Mouse (Mus musculus) bone marrow, adult 2 months (tissue): ENCODE results near the gene Srgap2. TPM values are rescaled to one million over a fixed set of nuclear protein-coding genes. Genes with fewer than 3 reads are reported as not detected.

Source experiments
- H3K27ac ChIP-seq: fragments of 200-500 bp; 2 replicates; pipeline ENCODE4 v1.5.1; 2012; ENCODE audit warnings: low read depth, mild to moderate bottlenecking, control low read depth, inconsistent platforms, low read length; ENCODE audit not compliant: control insufficient read depth, poor library complexity, insufficient read depth
- H3K4me1 ChIP-seq: fragments of 200-500 bp; 2 replicates; pipeline ENCODE4 v1.6.1; 2011; ENCODE audit warnings: low read length; ENCODE audit not compliant: control insufficient read depth, insufficient read depth
- H3K4me3 ChIP-seq: fragments of 200-500 bp; replicated peaks from 2 replicates; pipeline ENCODE3; 2011; ENCODE audit warnings: mild to moderate bottlenecking, low read depth, low read length, control low read depth; ENCODE audit not compliant: control insufficient read depth
- CTCF ChIP-seq: fragments of 200-500 bp; IDR thresholded peaks from 2 replicates; pipeline ENCODE4 v1.5.1; 2011; ENCODE audit warnings: low read length, control low read depth; ENCODE audit not compliant: control insufficient read depth, insufficient read depth
- POLR2A ChIP-seq: fragments of 200-500 bp; IDR thresholded peaks from 2 replicates; pipeline ENCODE4 v1.6.1; 2011; ENCODE audit warnings: low read depth, mild to moderate bottlenecking, control low read depth, low read length, borderline replicate concordance; ENCODE audit not compliant: control insufficient read depth
- WGBS: fragments of 180-500 bp; shearing (Covaris S2); methylation state at CpG from one replicate; pipeline ENCODE4 v1.1.7; 2018; 5-methylcytosine and 5-hydroxymethylcytosine counted together
- polyA plus RNA-seq: library from polyadenylated mRNA; stranded (reverse); fragments of >200 nt; gene quantifications from 2 replicates; pipeline ENCODE4 v1.2.4, GENCODE M21; 2011; ENCODE audit warnings: low replicate concordance; ENCODE audit not compliant: missing spikeins, insufficient read depth, insufficient read length

Gene Srgap2
- polyA plus RNA-seq, 1 experiment = 27.2 TPM

DNA sequence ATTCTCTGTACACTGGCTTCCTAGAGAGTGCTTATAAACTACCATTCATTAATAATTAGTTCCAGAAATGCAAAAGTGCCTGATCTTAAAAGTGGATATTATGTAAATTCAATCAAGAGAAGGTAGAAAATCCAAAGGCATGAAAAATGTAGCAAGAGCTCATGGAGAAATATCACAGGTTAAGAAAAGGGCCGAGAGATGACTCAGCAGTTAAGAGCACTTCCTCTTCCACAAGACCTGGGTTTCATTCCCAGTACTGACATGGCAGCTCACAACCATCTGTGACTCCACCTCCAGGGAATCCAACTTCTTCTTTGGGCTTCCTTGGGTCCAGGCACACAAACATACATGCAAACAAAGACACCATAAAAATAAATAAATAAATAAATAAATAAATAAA, 56.6 kb downstream of the Srgap2 start:
- Histone ChIP-seq H3K27ac (no peak overlapping the region), H3K4me3 (no peak overlapping the region), H3K4me1 (no peaks in the 10 kb centered on the region; the same call in 1 of the 2 replicates)
- TF ChIP-seq CTCF (no peak), POLR2A (no peak)
- WGBS = 17% methylated on average over 1 of the region's 1 CpGs

DNA sequence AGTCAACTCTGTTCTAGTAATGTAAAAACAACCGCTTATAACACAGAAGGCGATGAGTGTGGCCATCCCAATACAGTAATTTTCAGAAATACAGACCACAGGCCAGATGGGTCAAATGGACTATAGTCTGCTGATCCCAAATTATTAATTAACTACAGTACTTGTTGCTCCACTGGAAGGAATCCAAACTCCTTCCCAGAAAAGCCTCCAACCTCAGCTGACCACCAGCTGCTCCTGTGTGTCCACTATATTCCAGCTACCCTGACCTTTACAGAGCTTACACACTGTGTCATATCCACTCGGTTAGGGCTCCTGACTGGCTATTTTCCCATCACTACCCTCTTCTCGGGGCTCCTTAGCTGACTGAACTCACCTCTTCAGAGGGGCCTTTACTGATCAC, 61.3 kb downstream of the Srgap2 start:
- WGBS = 88% methylated on average over 4 of the region's 4 CpGs
- Histone ChIP-seq H3K4me1 (no peaks in the 10 kb centered on the region; the same call in 1 of the 2 replicates), H3K27ac (no peak overlapping the region), H3K4me3 (no peak overlapping the region)
- no peak for TF ChIP-seq CTCF
- no peak for TF ChIP-seq POLR2A

DNA sequence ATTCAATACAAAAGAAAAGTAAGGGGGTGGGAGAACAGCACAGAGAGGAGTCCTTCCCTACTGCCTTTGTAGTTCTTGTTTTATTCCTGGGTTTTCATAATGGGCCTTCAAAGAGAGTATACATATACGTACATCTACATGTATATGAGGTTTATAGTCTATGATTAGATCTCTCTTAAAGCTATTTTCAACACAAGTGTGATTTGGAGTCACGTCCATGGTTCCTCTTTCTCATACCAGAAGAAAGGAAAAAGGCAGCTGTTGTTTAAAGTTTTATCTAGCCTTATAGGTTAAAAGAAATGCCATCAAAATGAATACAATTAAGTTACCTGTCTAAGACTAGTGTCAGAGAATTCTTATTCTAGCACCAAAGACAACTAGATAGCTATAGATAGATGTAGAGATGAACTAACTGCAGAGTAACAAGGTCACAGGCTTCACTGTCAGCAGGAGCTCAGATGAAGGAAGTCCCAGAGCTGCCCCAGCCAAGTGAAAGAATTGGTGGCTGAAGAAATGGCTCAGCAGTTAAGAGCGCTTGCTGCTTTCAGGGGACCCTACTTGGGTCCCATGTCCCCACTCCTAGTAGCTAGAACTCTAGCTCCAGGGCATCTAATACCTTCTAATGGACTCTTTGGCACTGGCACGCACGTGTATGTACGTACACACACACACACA, 63.1 kb downstream of the Srgap2 start:
- no peak overlapping the region for H3K27ac ChIP-seq
- TF ChIP-seq POLR2A (no peak), CTCF (no peak)
- 58% methylated on average over 6 of the region's 6 CpGs for WGBS
- H3K4me1 ChIP-seq = no peaks in the 10 kb centered on the region; the same call in 1 of the 2 replicates
- H3K4me3 ChIP-seq = no peak overlapping the region

DNA sequence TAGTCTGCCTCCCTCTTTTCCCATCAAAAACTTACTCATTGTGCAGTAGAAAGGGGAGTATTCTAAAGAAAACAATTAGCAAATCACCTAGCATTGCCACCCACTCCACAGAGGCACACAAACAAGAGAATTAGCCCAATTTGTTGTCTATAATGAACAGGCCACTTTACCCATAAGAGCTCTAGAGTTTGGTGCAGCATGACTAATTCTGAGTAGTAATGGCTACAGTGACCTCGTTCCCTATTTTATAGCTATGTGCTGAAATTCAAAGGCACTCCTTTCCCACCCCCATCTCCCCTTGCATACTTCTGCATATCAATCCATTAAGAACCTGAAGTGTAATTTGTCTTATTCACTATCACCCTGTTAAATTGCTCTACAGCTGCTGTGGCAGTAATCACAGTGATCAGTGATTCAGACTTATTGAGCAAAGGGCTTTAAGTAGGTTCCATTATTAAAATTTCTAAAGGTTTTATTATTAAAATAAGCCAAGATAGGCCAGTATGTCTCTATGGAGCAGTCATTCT, 64.5 kb downstream of the Srgap2 start:
- no peak for TF ChIP-seq CTCF
- TF ChIP-seq POLR2A = no peak
- H3K27ac ChIP-seq = no peak overlapping the region
- H3K4me3 ChIP-seq = no peak overlapping the region
- no peaks in the 10 kb centered on the region; the same call in 1 of the 2 replicates for H3K4me1 ChIP-seq
- 62% methylated on average over 1 of the region's 1 CpGs for WGBS

DNA sequence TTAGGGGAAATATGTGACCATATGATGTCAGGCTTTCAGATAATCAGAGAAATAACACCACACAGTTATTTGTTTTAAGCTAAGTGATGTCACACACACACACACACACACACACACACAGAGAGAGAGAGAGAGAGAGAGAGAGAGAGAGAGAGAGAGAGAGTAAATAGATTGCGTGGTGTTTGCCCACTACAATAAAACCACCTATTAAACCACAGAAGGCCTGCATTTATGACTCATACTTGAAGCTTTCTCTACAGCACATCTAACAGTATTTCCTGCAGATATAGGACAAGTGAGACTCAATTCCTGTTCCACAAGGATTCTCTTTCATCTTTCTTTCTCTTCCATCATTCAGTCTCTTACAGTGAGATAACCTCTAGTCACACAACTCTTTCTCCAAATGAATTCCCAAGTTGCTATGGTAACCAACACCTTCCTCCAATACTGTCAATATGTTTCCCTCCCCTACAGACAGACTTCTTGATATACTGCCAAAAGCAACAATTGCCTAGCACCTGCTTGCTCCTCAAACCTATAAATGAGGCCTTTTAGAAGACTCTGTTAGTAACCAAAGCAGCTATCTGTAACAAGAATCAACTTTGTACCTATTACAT, 66.1 kb downstream of the Srgap2 start:
- TF ChIP-seq POLR2A (no peak), CTCF (no peak)
- H3K4me1 ChIP-seq = no peaks in the 10 kb centered on the region; the same call in 1 of the 2 replicates
- H3K27ac ChIP-seq = no peak overlapping the region
- H3K4me3 ChIP-seq = no peak overlapping the region
- WGBS = 39% methylated on average over 1 of the region's 1 CpGs

DNA sequence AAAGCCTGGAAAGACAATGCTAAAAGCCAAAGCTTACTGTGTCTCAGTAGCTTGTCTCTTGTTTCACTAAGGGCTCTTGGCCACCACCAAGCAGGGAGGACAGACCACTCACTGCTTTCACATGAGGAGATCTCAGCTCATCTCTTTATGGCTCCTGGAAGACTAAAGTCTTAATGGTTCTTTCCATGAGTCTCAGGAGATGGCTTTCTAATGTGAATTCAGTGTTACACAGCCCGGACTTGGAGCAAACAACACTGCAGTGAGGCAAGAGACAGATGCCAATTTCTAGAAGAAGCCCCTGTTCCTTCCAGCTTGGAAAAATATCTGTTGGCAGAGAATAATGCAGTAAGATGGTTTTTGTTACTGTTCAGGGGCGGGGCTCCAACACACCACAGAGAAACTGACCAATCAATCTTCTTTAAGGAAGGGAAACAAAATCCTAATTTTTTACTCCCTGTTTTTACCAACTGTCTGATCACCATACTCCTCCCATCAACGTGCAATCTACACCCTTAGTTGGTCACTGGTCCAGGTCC, 71.7 kb downstream of the Srgap2 start:
- H3K4me3 ChIP-seq = no peak overlapping the region
- H3K27ac ChIP-seq = no peak overlapping the region
- H3K4me1 ChIP-seq = no peaks in the 10 kb centered on the region
- 87% methylated on average over 3 of the region's 3 CpGs for WGBS
- TF ChIP-seq POLR2A (no peak), CTCF (no peak)

DNA sequence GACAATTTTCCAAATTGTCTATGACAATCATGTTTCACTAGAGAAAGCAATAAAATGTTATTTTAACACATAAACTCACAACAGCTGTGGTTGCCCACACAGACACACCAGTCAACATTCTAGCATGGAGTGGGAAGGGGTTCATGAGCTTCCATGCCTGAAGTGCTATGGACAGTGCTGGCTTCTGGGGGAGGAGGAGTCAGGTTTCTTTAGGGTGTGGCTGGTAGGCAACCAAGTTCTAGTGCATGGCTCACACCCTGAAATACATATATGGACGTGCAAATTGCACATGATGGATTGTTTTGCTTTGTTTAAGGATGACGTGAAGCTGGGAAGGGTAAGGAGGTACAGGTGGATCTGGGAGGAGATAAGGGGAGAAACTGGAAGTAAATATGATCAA, 72.8 kb downstream of the Srgap2 start:
- no peak for TF ChIP-seq POLR2A
- no peak for TF ChIP-seq CTCF
- no peaks in the 10 kb centered on the region for H3K4me1 ChIP-seq
- 74% methylated on average over 2 of the region's 2 CpGs for WGBS
- H3K27ac ChIP-seq = no peak overlapping the region
- no peak overlapping the region for H3K4me3 ChIP-seq

DNA sequence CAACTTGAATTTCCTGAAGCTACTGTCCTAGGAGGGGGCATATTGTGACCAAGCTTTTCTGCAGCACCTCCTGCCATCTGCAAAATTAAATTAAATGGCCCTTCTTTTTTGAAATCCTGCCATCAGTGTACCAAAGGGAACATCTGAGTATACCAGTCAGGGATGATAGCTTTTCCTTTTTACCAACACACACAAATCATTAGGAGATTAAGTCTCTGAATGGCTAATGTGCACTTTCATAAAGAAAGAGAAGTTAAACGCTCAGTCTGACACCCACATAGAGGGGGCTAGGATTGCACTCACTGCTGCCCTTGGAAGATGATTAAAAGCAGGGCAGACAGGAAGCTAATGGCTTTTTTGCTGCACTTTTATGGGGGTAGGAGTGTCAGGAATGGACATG, 73.8 kb downstream of the Srgap2 start:
- Histone ChIP-seq H3K4me1 (no peaks in the 10 kb centered on the region; the same call in none of the 2 replicates), H3K4me3 (no peak overlapping the region), H3K27ac (no peak overlapping the region)
- TF ChIP-seq POLR2A = no peak
- no peak for TF ChIP-seq CTCF
- WGBS = 60% methylated on average over 1 of the region's 1 CpGs
